Mouse (Mus musculus): ENCODE data around the gene 4933428G20Rik.

DNA sequence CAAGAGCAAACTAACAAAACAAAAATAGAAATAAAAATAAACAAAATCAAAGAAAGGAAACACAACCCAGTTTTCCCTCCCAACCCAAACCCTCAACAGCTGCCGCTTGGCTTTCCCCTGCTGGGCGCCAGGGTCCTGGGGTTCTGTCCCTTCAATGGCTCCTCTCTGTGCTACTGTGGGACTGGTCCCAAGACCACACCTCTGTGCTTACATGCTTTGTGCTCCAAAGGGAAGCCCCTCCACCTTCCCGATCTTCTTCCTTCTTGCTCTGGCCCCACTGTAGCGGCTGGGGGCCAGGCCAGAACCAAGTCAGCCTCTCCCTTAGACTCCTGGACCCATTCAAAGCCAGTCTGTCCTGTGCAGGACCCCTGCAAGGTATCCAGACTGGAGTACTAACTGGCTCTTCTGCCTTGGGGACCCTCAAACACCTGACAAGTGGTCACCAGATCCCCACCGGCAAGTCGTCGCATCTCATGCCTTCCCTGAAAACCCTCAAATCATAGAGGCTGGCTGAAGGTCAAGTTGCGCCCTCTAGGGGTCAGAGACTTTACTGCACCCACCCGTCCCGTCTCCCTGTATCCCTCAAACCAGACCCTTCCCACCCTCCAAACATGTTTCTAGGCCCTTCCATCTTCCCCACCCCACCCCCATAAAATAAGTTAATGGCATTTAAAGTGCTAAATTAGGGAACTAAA is 11.0 kb upstream of the 4933428G20Rik start:
- TF ChIP-seq CTCF (IDR thresholded peaks at IDR 0.05; ENCODE audit: low read depth, low read length) (peak; percentile 92), TAL1 (conservative IDR thresholded peaks at IDR 0.05; ENCODE audit: low read depth, low read length) (no peak)
